Mouse (Mus musculus): ENCODE results near the gene Scn5a.

DNA sequence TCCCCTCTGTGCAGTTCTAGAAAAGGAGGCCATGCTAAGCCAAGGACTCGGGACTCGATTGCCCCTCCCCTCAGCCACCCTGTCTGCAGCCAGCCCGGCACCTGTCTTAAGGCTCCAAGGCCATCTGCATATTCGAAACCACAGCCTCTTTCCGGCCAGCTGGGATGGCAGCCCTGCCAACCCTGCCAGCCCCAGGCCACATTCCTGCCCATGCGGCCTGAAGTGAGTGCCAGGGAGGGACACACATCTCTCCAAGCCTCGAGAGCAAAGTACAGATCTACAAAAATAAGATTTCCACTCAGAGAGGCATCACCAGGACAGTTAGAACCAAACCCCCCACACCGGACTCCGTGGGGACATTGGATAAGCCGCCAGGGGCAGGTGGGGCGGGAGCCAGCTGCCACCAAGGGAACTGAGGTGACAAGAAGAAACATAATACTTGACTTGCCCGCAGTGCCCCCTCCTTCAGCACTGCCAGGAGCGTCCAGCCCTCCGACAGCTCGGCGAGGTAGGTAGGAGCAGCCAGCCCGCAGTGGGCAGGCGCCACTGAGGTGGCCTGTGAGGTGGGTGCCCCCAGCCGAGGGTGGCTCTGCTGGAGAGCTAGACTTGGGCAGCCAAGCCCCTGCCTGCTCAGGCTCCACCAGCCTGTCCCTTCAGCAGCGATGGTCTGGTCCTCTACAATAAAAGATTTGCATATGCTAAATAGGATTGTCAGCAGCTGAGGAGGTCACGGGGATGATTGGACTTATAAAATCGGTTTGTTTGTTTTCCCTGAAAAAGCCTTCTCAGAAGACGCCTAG lies 95.1 kb downstream of the Scn5a start:
- TF ChIP-seq CTCF (IDR thresholded peaks at IDR 0.05; ENCODE audit: low read depth) (no peak), EP300 (IDR thresholded peaks at IDR 0.05; ENCODE audit: low read depth) (no peak)
